18 mouse cellular contexts compared by ENCODE assay signal in genomic region chr3:100533429-100533828, GRCm38 (mm10). TPM values are rescaled to one million over a fixed set of nuclear protein-coding genes. Genes with fewer than 3 reads are reported as not detected.
A peak's percentile ranks its signal among the peaks of the same experiment; 100 is the strongest.
DNase-seq lines count a peak whose midpoint lies in the region; ATAC-seq and TF ChIP-seq lines count a peak whose summit lies in the region.
"Had no signal": no experiment of that assay in that cellular context is flagged by ENCODE, and none has a peak within 500 bp of the region (broad histone marks: within the 10 kb centered on the region; RNA-seq: fewer than 3 reads in every experiment).

No protein-coding gene starts in this region.

- peak overlapping the region; percentile 19 for H3K4me2 ChIP-seq in liver, embryonic 16.5 days (ENCODE audit: low read depth, low read length)
- H3K4me2 ChIP-seq: embryonic facial prominence, embryonic 12.5 days; hindbrain, embryonic 13.5 days; neural tube, embryonic 12.5 days had no signal

- TF ChIP-seq CTCF in gastrocnemius, adult 2 months (IDR thresholded peaks at IDR 0.05), result no peak

- ATAC-seq in liver, embryonic 16.5 days (ENCODE audit: low read depth), result peak; percentile 90
- ATAC-seq: lung, postnatal 0 days had no signal

- H3K9ac ChIP-seq in liver, embryonic 16.5 days (ENCODE audit: low read depth, low read length), result no peak overlapping the region; the same call in 1 of the 2 replicates
- H3K9ac ChIP-seq: embryonic facial prominence, embryonic 12.5 days; hindbrain, embryonic 13.5 days; neural tube, embryonic 12.5 days had no signal

- no peaks in the 10 kb centered on the region for H3K36me3 ChIP-seq in liver, embryonic 16.5 days (ENCODE audit: control insufficient read depth, insufficient read depth)
- H3K36me3 ChIP-seq: embryonic facial prominence, embryonic 12.5 days; hindbrain, embryonic 13.5 days; neural tube, embryonic 12.5 days had no signal

- no peaks in the 10 kb centered on the region for H3K27me3 ChIP-seq in liver, embryonic 16.5 days (ENCODE audit: control insufficient read depth, insufficient read depth, low read depth, low read length)
- H3K27me3 ChIP-seq: embryonic facial prominence, embryonic 12.5 days; hindbrain, embryonic 13.5 days; neural tube, embryonic 12.5 days had no signal

- H3K9me3 ChIP-seq in liver, embryonic 16.5 days (replicated peaks; ENCODE audit: control insufficient read depth, low read length), result no peaks in the 10 kb centered on the region
- H3K9me3 ChIP-seq: embryonic facial prominence, embryonic 12.5 days; hindbrain, embryonic 13.5 days; neural tube, embryonic 12.5 days had no signal

- DNase-seq in CD4-positive helper T cell, adult 2 months (ENCODE audit: low read depth, low spot score), result peak; percentile 39
- DNase-seq in CD4-positive, CD25-positive, alpha-beta regulatory T cell, adult 2 months (ENCODE audit: low read depth, low spot score), result peak; percentile 57
- DNase-seq in induced T-regulatory cell, adult 2 months (ENCODE audit: low read depth), result peak; percentile 35
- DNase-seq in cerebellum, postnatal 4 days (ENCODE audit: low spot score in 2 of 2), result no peak
- DNase-seq in gastrocnemius, adult 2 months, result no peak
- DNase-seq in kidney, adult 18-20 months, result no peak
- DNase-seq: adrenal gland, postnatal 10 days; cerebellum, adult 18-20 months; gastrocnemius, postnatal 10 days; heart, adult 18-20 months; kidney, adult 8-10 months; kidney, postnatal 36 days had no signal

- no peak overlapping the region for H3K4me3 ChIP-seq in liver, embryonic 16.5 days (ENCODE audit: low read depth, low read length)
- no peak overlapping the region for H3K4me3 ChIP-seq in gastrocnemius, adult 2 months
- H3K4me3 ChIP-seq: embryonic facial prominence, embryonic 12.5 days; hindbrain, embryonic 13.5 days; megakaryocyte, embryonic 14.5 days; neural tube, embryonic 12.5 days had no signal

- H3K4me1 ChIP-seq in liver, embryonic 16.5 days (ENCODE audit: control insufficient read depth, low read depth, low read length), result peaks cover 18% of the 10 kb centered on the region
- H3K4me1 ChIP-seq: hindbrain, embryonic 13.5 days; neural tube, embryonic 12.5 days had no signal

- H3K27ac ChIP-seq in liver, embryonic 16.5 days (ENCODE audit: low read length), result no peak overlapping the region
- H3K27ac ChIP-seq in gastrocnemius, adult 2 months, result no peak overlapping the region
- H3K27ac ChIP-seq: embryonic facial prominence, embryonic 12.5 days; hindbrain, embryonic 13.5 days; neural tube, embryonic 12.5 days had no signal

- intact Hi-C loops in gastrocnemius, adult 2 months (cut with DNase I), result no loop called here

RNA-seq across cellular contexts. Expression of gene Tent5c, which starts 44.3 kb away (rescaled TPM):
- 115 and 132 TPM in 2 replicates for polyA plus RNA-seq in liver, embryonic 16.5 days (2015; fragmentation: Nextera tagmentation; extraction: Ambion mirVana)
- 1 to 10 TPM; 1.2 to 1.3 TPM for total RNA-seq in gastrocnemius, adult 2 months (2021)

Comparison
In these comparisons a context has a peak if more than half of its experiments do, and no peak if none do; other contexts are left out.
1. DNase-seq: peak in CD4-positive helper T cell, adult 2 months (single experiment), CD4-positive, CD25-positive, alpha-beta regulatory T cell, adult 2 months (single experiment) and induced T-regulatory cell, adult 2 months (single experiment); none in cerebellum, postnatal 4 days (0 of 2), gastrocnemius, adult 2 months (single experiment) and kidney, adult 18-20 months (single experiment).